Mouse (Mus musculus) embryonic fibroblast, embryonic 13.5 days (primary cell): ENCODE results near the gene Ntm.

Source experiments
- CTCF ChIP-seq: IDR thresholded peaks from 2 replicates; pipeline ENCODE4 v1.5.1; 2011; ENCODE audit warnings: mild to moderate bottlenecking, control low read depth, low read length, moderate library complexity, borderline replicate concordance; ENCODE audit not compliant: insufficient read depth
- POLR2A ChIP-seq: IDR thresholded peaks from 2 replicates; pipeline ENCODE4 v1.6.1; 2011; ENCODE audit warnings: low read depth, mild to moderate bottlenecking, control low read depth, low read length, moderate library complexity

DNA sequence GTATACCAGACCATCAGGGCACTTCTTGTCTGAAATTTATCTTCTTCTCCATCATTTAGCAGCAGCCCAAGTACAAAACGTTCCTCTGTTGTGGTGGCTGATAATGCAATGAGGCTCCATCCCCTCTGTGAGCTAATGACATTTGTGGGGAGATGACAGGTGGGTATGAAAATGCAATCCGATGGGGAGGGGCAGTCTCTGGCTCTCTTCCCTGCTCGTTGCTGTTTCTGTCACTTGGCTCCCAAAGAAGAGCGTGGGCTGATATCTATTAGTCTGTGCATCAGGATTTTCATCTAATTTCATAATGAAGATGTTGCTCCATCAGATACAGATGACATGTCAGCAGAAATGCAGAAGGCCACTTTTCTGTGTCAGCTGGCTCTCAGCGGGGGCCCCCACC is 523.5 kb downstream of the Ntm start:
- no peak for TF ChIP-seq CTCF
- TF ChIP-seq POLR2A, result no peak
